Mouse (Mus musculus): ENCODE results near the gene Nt5e.

DNA sequence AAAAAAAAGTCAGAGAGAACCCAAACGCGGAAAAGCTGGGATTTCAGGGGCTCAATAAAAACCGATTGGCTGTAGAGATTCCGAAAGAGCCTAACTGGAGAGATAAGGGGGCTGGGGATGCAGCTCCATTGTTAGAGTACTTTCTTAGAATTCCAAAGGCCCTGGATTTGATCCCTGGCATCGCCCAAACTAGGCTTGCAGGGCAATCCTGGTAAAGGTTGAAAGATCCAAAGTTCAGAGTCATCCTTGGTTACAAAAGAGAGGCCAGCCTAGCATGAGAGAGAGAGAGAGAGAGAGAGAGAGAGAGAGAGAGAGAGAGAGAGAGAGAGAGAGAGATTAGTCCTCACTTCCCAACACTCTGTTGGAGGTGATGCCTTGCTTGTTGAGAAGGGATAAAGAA lies 1.7 kb downstream of the Nt5e start:
- no peak for TF ChIP-seq POLR2A (IDR thresholded peaks at IDR 0.05; ENCODE audit: borderline replicate concordance, insufficient read depth, low read length)
- TF ChIP-seq CTCF (IDR thresholded peaks at IDR 0.05; ENCODE audit: borderline replicate concordance, insufficient read depth, low read depth, low read length), result no peak
